9 mouse cellular contexts compared by ENCODE assay signal in genomic region chr16:95345882-95346281, GRCm38 (mm10).
DNase-seq lines count a peak whose midpoint lies in the region; ATAC-seq and TF ChIP-seq lines count a peak whose summit lies in the region.
"Had no signal": no experiment of that assay in that cellular context is flagged by ENCODE, and none has a peak within 500 bp of the region (broad histone marks: within the 10 kb centered on the region; RNA-seq: fewer than 3 reads in every experiment).

No protein-coding gene starts in this region.

- peak overlapping the region; percentile 85 for H3K27ac ChIP-seq in heart, embryonic 10.5 days

- H3K9me3 ChIP-seq in E14TG2a.4 (ENCODE audit: low read length) = no peaks in the 10 kb centered on the region
- H3K9me3 ChIP-seq in heart, embryonic 10.5 days = no peaks in the 10 kb centered on the region
- H3K9me3 ChIP-seq: lung, embryonic 15.5 days had no signal

- H3K4me1 ChIP-seq in E14TG2a.4 (replicated peaks; ENCODE audit: low read depth, low read length) = peaks cover 8% of the 10 kb centered on the region; the same call in 1 of the 2 replicates
- H3K4me1 ChIP-seq in heart, embryonic 10.5 days = peaks cover 63% of the 10 kb centered on the region

- 7% methylated on average over 6 of the region's 7 CpGs for WGBS in heart, embryonic 10.5 days

- H3K4me3 ChIP-seq in E14TG2a.4 (replicated peaks; ENCODE audit: low read length) = no peak overlapping the region
- H3K4me3 ChIP-seq in heart, embryonic 10.5 days = no peak overlapping the region
- H3K4me3 ChIP-seq: lung, embryonic 15.5 days had no signal

- peak; percentile 25 for TF ChIP-seq CTCF in E14TG2a.4 (conservative IDR thresholded peaks at IDR 0.05; ENCODE audit: low read length)

- no peak for ATAC-seq in erythroid progenitor cell, adult 5-6 weeks (replicated peaks; ENCODE audit: low FRiP score, poor library complexity, severe bottlenecking)

- DNase-seq in T-cell, adult 2 months (ENCODE audit: low spot score) = peak; percentile 68
- peak; percentile 41 to 77 for DNase-seq in cerebellum, postnatal 4 days (ENCODE audit: low spot score in 2 of 2)
- DNase-seq in heart, embryonic 10.5 days (ENCODE audit: low spot score) = no peak
- peak; percentile 78 for DNase-seq in layer of hippocampus, adult 11-12 months (ENCODE audit: low spot score)
- DNase-seq in lung, postnatal 10 days = peak; percentile 86
- peak; percentile 83 to 87 for DNase-seq in right cerebral cortex, postnatal 10 days (ENCODE audit: low spot score in 2 of 2)

- H3K36me3 ChIP-seq in E14TG2a.4 (ENCODE audit: insufficient read depth, low read length) = no peaks in the 10 kb centered on the region
- no peaks in the 10 kb centered on the region for H3K36me3 ChIP-seq in heart, embryonic 10.5 days
- H3K36me3 ChIP-seq: lung, embryonic 15.5 days had no signal

- H3K27me3 ChIP-seq in E14TG2a.4 (ENCODE audit: insufficient read depth, low read length) = peaks cover 6% of the 10 kb centered on the region
- H3K27me3 ChIP-seq in heart, embryonic 10.5 days (ENCODE audit: insufficient read depth, poor library complexity, severe bottlenecking) = no peaks in the 10 kb centered on the region
- H3K27me3 ChIP-seq: lung, embryonic 15.5 days had no signal
